Mouse (Mus musculus) ES-Bruce4 (cell line): ENCODE data around the gene Ube2d3.

ENCODE experiments used
- CTCF ChIP-seq: IDR thresholded peaks from one replicate; pipeline ENCODE4 v1.8.1; 2011; ENCODE audit warnings: low read depth, low read length
- POLR2A ChIP-seq: IDR thresholded peaks from one replicate; pipeline ENCODE4 v1.8.1; 2011; ENCODE audit warnings: low read length; ENCODE audit not compliant: insufficient read depth

DNA sequence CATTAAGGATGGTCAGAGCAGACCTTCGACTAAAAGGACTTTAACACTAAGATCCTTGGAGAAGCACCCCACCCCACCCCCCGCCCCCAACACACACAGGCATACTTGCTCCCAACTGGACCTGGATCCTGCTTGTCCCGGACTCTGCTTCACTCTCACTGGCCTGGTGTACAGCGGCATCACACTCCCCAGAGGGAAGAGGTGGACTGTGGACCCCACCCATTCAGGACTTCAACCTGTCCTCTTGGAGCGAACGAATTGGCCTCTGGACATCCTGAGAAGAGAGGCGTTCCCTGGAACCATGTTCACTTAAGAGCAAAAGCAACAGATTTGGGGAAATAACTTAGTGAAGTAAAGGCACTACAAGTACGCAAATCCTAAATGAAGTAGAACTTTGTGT lies 37.1 kb downstream of the Ube2d3 start:
- no peak for TF ChIP-seq CTCF
- TF ChIP-seq POLR2A: no peak
